Mouse (Mus musculus): ENCODE data around the gene Gm438.
A peak's percentile ranks its signal among the peaks of the same experiment; 100 is the strongest.
"Not testable (repeated sequence)": the region's sequence is repeated elsewhere in the genome, so short reads cannot be mapped to it uniquely, and the experiment has no call there.

Gene Gm438

DNA sequence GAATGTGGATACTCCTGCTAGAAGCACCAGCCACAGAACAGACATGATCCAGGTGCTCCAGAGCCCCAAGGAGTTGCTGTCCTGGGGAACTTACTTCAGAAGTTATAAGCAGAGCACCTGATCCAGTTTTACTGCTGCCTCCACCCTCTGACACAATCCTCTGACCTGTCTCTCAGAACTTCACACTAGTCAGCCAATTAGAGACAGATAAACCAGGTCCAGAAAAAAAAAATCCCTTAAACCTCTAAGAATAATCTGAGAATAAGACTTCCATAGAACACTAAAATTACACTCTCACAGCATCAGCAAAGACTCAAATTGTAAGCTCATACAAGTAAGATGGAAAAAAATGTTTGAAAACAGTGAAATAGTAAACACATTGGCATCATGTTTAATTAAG is at the start of gene Gm438:
Gene Gm438, minus strand, starts transcription at position 101 of the 400 bp plus-strand sequence.
- DNase-seq (ENCODE audit: low spot score in 2 of 2): no peak

DNA sequence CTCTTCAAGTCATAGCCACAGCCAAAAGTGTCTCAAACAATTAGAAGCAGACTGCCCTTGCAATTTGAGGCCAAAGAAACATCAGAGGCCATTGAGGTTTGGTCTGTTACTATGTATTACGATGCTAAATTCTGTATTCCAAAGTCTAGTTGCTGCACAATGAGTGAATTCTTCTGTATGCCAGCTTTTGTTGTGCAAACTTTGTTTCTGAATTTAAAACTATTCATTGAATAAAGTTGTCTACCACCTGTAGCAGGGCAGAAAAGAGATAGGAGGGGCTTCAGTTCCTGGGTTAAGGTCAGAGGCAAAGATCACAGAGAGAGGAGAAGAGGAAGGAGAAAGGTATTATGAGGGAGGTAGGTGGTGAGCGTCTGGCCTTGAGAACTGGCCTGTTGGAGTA is 38.3 kb upstream of the Gm438 start:
- no peak for DNase-seq (ENCODE audit: low spot score in 2 of 2)

DNA sequence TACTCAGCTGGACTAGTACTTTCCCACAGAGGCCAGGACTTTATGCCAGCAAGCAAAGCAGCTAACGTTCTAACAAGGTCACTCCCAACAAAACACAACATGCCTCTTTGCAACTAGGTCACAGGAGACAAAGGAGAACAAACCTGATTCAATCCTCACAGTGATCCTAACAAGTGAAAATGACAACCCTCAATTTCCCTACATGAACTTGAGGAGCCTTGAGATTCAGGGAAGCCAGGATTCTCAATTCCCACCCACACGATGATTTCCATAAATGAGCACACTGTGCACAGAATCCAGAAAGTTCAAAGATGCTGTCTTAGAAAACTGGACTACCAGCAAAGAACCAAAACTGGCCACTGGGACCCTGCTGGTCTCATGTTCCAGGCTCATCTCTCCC is 37.6 kb upstream of the Gm438 start:
- no peak for DNase-seq (ENCODE audit: low spot score in 2 of 2)

DNA sequence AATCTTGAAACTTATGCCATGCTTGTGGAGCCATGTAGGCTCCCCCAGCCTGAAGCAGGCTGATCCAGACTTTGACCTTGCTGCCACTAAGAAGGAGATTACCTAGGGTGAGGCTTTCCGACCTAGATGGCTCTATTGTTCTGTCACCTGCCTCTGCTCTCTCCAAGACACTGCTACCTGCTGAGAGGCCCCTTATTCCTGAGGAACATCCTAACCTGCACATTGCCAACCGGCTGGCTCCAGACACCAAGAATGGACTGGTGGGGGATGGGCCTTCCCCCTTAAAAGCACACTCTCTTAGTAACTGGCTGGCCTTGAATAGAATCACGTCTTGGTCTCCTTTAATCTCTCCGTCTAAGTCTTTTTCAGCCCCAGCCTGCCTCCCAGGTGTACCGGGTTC is 20.8 kb upstream of the Gm438 start:
- not testable (repeated sequence) for DNase-seq (ENCODE audit: low spot score in 2 of 2)

DNA sequence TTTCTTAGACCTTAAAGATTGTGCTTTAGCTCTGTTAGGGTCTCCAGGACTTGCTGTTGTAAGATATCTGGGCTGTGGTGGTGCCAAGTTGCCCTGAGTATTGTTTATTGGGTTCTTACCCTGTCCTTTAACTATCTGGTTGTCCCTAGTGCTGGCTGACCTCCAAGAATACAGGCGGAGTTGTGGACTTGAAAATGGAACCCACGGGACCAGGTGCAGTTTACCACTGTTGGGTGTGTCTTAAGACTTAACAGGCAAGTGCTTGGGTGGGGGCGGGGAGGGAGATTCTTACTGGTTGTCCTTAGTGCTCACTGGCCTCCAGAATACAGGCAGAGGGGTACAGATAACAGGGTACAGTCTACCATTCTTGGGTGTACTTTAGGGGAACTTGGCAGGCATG is 17.2 kb upstream of the Gm438 start:
- no peak for DNase-seq (ENCODE audit: low spot score in 2 of 2)

DNA sequence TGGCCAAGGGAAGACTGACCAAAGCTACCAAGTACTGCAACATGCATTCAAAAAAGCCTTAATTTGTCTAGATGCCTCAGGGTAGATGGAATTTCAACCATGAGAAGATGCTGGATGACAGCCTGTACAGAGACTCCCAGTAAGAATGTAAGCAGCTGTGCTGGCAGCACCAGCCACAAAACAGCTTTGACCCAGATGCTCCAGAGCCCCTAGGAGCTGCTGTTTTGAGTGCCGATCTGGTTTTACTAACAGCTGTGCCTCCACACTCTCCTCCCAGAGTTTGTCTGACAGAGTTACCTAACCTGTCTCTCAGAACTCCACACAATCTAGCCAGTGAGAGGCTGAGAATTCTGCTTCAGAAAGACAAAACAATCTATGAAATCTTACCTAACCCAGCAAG is 3.8 kb upstream of the Gm438 start:
- no peak for DNase-seq (ENCODE audit: low spot score in 2 of 2)

DNA sequence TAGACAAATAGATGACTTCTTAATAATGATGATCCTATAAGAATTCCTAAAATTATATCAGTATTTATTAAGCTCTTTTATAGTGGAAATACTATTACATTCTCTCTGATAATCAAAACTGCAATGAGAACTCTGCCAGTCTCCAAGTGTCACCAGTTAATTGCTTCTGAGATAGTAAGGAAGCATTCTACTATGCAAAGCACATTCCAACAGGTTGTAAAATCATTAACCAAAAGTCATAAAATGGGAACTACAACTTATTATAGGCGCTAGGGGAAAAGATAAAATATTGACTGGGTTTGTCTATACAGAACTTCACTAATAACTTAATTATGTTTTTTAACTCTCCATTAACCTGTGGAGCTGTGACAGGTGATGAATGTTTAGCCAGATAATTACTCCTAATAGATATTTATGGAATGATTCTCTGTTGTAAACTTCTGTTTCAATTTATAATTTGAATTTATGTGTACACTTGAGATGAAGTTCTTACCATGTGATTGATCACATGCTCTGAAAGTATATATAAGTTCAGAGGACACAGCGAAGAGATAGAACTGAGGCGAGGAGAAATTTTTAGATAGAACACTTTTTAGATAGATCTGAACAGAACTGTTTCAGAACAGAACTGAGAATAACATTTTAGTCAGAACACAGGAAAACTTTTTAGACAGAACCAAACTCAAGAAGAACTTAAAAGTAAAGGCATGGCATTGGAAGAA is 3.7 kb downstream of the Gm438 start:
- no peak for DNase-seq (ENCODE audit: low spot score in 2 of 2)

DNA sequence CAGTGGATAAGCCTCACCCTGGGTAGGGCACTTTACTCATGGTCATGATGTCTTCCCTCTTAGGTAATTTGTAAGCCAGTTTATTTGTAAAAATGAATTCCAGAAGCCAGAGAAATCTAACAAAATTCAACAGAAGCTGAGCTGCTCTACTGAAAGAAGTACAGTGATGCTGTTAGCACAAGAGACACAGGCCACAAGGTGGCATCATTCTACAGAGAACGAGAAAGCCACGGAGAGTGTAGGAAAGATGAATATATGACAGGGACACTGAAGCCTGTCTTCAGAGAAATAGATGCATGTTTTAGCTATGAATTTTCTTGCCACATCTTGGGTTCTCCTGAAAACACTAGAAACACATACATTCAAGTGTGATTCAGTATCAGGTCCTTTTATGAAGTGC is 20.7 kb downstream of the Gm438 start:
- peak in 1 of 2 experiments; percentile 65 for DNase-seq (ENCODE audit: low spot score in 2 of 2)

DNA sequence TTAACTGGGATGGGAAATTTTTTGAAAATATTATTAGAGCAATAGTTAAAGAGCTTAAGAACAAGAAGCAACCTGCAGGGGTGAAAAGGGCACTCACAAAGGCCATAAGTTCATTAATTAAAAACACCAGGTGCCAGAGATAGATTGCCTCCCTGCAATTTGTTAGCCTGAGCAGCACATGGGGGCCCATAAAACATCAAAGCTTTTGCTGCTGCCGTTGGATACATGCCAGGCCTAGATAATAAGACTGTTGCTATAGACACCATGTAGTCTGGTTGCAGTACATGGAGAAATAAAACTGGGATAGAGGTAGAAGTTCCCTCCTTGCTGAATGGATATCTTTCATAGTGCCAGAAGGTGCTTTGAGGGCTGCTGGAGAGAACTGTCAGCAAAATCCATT is 37.2 kb downstream of the Gm438 start:
- no peak for DNase-seq (ENCODE audit: low spot score in 2 of 2)
